Mouse (Mus musculus): Measurements from ENCODE around the gene Zfp282.

DNA sequence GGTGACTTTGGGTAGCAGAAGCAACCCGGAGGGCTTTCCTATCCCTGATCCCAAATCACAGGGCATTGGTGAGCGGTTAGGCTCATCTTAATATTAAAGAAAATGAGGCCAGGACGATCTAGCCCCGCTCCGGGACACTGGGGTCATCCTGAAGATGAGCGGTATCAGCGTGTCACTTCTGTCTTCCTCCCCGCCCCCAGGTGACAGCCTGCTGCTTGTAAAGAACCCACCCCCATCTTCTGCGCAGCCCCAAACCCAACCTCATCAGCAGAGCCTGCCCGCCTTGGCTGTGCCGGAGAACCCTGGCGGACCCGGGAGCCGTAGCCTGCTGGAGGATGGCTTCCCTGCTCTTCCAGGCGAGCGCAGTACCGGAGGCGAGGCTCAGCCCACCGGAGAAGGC lies 27.4 kb downstream of the Zfp282 start:
- no peak for TF ChIP-seq GATA1 (IDR thresholded peaks at IDR 0.05; ENCODE audit: borderline replicate concordance, low read length)
- TF ChIP-seq FLI1 (IDR thresholded peaks at IDR 0.05; ENCODE audit: low read length): no peak
